ENCODE assay signal across 16 mouse cellular contexts in the genomic region with DNA sequence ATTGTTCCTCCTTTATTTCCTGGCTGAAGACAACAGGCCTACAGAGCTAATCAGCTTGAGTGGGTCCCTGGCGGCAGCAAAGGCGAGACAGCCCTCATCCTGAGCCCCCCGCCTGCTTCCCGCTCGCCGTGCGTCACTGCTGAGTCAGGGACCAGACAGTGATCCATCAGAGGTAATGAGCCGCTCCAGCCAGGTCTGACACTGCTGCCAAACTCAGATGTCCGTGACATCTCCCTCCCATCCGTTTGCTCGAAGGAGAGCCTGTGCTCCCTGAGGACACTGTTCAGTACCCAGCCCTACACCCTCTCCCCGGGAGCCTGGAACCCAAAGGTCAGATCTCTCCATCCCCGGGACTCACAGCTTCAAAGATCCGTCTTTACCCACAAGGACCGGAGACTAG. TPM values are rescaled to one million over a fixed set of nuclear protein-coding genes. Genes with fewer than 3 reads are reported as not detected.
DNase-seq lines count a peak whose midpoint lies in the region; ATAC-seq and TF ChIP-seq lines count a peak whose summit lies in the region.
"Had no signal": no experiment of that assay in that cellular context is flagged by ENCODE, and none has a peak within 500 bp of the region (broad histone marks: within the 10 kb centered on the region; RNA-seq: fewer than 3 reads in every experiment).

No protein-coding gene starts in this region.

- H3K9ac ChIP-seq in liver, embryonic 15.5 days, result no peak overlapping the region
- H3K9ac ChIP-seq in liver, postnatal 0 days (replicated peaks), result no peak overlapping the region
- H3K9ac ChIP-seq: heart, embryonic 12.5 days; lung, embryonic 15.5 days had no signal

- peaks cover 29% of the 10 kb centered on the region for H3K4me1 ChIP-seq in liver, embryonic 15.5 days (replicated peaks)
- peaks cover 20% of the 10 kb centered on the region for H3K4me1 ChIP-seq in liver, postnatal 0 days (ENCODE audit: insufficient read depth)
- H3K4me1 ChIP-seq in kidney, adult 2 months (ENCODE audit: control insufficient read depth, insufficient read depth, low read length), result peaks cover 34% of the 10 kb centered on the region

- no peak for ATAC-seq in liver, embryonic 15.5 days (ENCODE audit: insufficient read depth)
- ATAC-seq in liver, postnatal 0 days, result no peak
- ATAC-seq: forebrain, embryonic 16.5 days had no signal

- no peaks in the 10 kb centered on the region for H3K9me3 ChIP-seq in liver, embryonic 15.5 days (replicated peaks)
- no peaks in the 10 kb centered on the region for H3K9me3 ChIP-seq in liver, postnatal 0 days (ENCODE audit: low read length)
- H3K9me3 ChIP-seq: heart, embryonic 12.5 days; lung, embryonic 15.5 days had no signal

- no peak for DNase-seq in liver, postnatal 0 days
- DNase-seq in adrenal gland, postnatal 10 days, result peak; percentile 88
- peak; percentile 88 for DNase-seq in kidney, adult 2 months
- peak; percentile 78 to 86 for DNase-seq in kidney, postnatal 36 days
- no peak for DNase-seq in gastrocnemius, postnatal 36 days
- no peak for DNase-seq in thymus, postnatal 14 days
- no peak for DNase-seq in Muller cell, postnatal 12 days (ENCODE audit: inconsistent ontology term)
- DNase-seq: B cell, adult 2 months; cerebellum, adult 9-10 months; gastrocnemius, postnatal 10 days; spleen, adult 18-20 months had no signal

- H3K27me3 ChIP-seq in liver, embryonic 15.5 days, result no peaks in the 10 kb centered on the region
- no peaks in the 10 kb centered on the region for H3K27me3 ChIP-seq in liver, postnatal 0 days (ENCODE audit: insufficient read depth, low read length)
- no peaks in the 10 kb centered on the region for H3K27me3 ChIP-seq in kidney, adult 2 months (replicated peaks; ENCODE audit: control insufficient read depth, insufficient read depth, low read length)
- H3K27me3 ChIP-seq: heart, embryonic 12.5 days; lung, embryonic 15.5 days had no signal

- 79% methylated on average over 15 of the region's 15 CpGs for WGBS in liver, embryonic 15.5 days (ENCODE audit: insufficient replicate concordance)
- WGBS in liver, postnatal 0 days (ENCODE audit: insufficient replicate concordance), result 82% methylated on average over 15 of the region's 15 CpGs
- 61% methylated on average over 15 of the region's 15 CpGs for WGBS in kidney, adult 2 months

- H3K36me3 ChIP-seq in liver, embryonic 15.5 days (replicated peaks), result peaks cover 85% of the 10 kb centered on the region
- peaks cover 64% of the 10 kb centered on the region for H3K36me3 ChIP-seq in liver, postnatal 0 days (replicated peaks; ENCODE audit: insufficient read depth, low read length)
- H3K36me3 ChIP-seq in kidney, adult 2 months (ENCODE audit: control insufficient read depth, insufficient read depth, low read length), result peaks cover 4% of the 10 kb centered on the region; the same call in 1 of the 2 replicates

- 0 out of 2 replicates have a peak overlapping the region, but pooled peaks have one; percentile 6 for H3K27ac ChIP-seq in liver, embryonic 15.5 days (replicated peaks)
- no peak overlapping the region for H3K27ac ChIP-seq in liver, postnatal 0 days (ENCODE audit: low read depth)
- no peak overlapping the region for H3K27ac ChIP-seq in kidney, adult 2 months (ENCODE audit: insufficient read depth, low read depth, low read length)
- H3K27ac ChIP-seq: lung, embryonic 15.5 days had no signal

- TF ChIP-seq POLR2A in kidney, adult 2 months (IDR thresholded peaks at IDR 0.05; ENCODE audit: low read depth, low read length), result no peak

- no peak overlapping the region for H3K4me3 ChIP-seq in liver, embryonic 15.5 days (replicated peaks)
- H3K4me3 ChIP-seq in liver, postnatal 0 days (ENCODE audit: low read depth, low read length), result no peak overlapping the region
- no peak overlapping the region for H3K4me3 ChIP-seq in kidney, adult 2 months (ENCODE audit: insufficient read depth, low read depth, low read length)
- H3K4me3 ChIP-seq: heart, embryonic 12.5 days; lung, embryonic 15.5 days had no signal

- no peak overlapping the region for H3K4me2 ChIP-seq in liver, embryonic 15.5 days
- no peak overlapping the region for H3K4me2 ChIP-seq in liver, postnatal 0 days (ENCODE audit: low read depth, low read length)
- H3K4me2 ChIP-seq: heart, embryonic 12.5 days; lung, embryonic 15.5 days had no signal

- no peak for TF ChIP-seq CTCF in liver, postnatal 0 days (IDR thresholded peaks at IDR 0.05; ENCODE audit: low read depth)
- no peak for TF ChIP-seq CTCF in kidney, adult 2 months (conservative IDR thresholded peaks at IDR 0.05; ENCODE audit: insufficient read depth, insufficient read length, low read depth, low read length)

- intact Hi-C loops in gastrocnemius, postnatal 36 days (cut with DNase I), result no loop called here

- no peak for TF ChIP-seq EP300 in liver, postnatal 0 days (IDR thresholded peaks at IDR 0.05; ENCODE audit: low read depth)

RNA-seq across cellular contexts. Expression of a gene that starts 7.0 kb away (rescaled TPM):
- polyA plus RNA-seq in liver, embryonic 15.5 days (2015; fragmentation: Nextera tagmentation; extraction: Ambion mirVana), result 103 and 111 TPM in 2 replicates
- polyA plus RNA-seq in liver, postnatal 0 days (2015; fragmentation: Nextera tagmentation; extraction: Ambion mirVana), result 24.4 and 29.8 TPM in 2 replicates
- total RNA-seq in adrenal gland, postnatal 10 days (2021), result 100 to 1,000 TPM; 380 to 552 TPM
- polyA plus RNA-seq in kidney, adult 2 months (2012; rRNA removed), result 181 and 191 TPM in 2 replicates
- total RNA-seq in gastrocnemius, postnatal 36 days (2021), result 10 to 100 TPM; 10.4 to 13.6 TPM

RNA-seq across cellular contexts. Expression of a gene that starts 24.6 kb away (rescaled TPM):
- polyA plus RNA-seq in liver, embryonic 15.5 days (2015; fragmentation: Nextera tagmentation; extraction: Ambion mirVana), result 0.07 and 0.14 TPM in 2 replicates
- polyA plus RNA-seq in liver, postnatal 0 days (2015; fragmentation: Nextera tagmentation; extraction: Ambion mirVana), result 0.11 and 0.22 TPM in 2 replicates
- total RNA-seq in adrenal gland, postnatal 10 days (2021), result 1 to 10 TPM; 1.4 to 1.6 TPM
- polyA plus RNA-seq in kidney, adult 2 months (2012; rRNA removed), result 0.84 and 1.4 TPM in 2 replicates
- under 1 TPM; 0.10 to 0.54 TPM for total RNA-seq in gastrocnemius, postnatal 36 days (2021)
- total RNA-seq: hematopoietic stem cell, adult 5-6 weeks had no signal

RNA-seq across cellular contexts. Expression of a gene that starts 48.3 kb away (rescaled TPM):
- polyA plus RNA-seq in liver, embryonic 15.5 days (2015; fragmentation: Nextera tagmentation; extraction: Ambion mirVana), result 1.6 and 2.2 TPM in 2 replicates
- 0.88 and 1.3 TPM in 2 replicates for polyA plus RNA-seq in liver, postnatal 0 days (2015; fragmentation: Nextera tagmentation; extraction: Ambion mirVana)
- 10 to 100 TPM; 35.0 to 36.3 TPM for total RNA-seq in adrenal gland, postnatal 10 days (2021)
- 2.3 and 3.3 TPM in 2 replicates for polyA plus RNA-seq in kidney, adult 2 months (2012; rRNA removed)
- 1 to 10 TPM; 3.3 to 3.7 TPM for total RNA-seq in gastrocnemius, postnatal 36 days (2021)

RNA-seq across cellular contexts. Expression of a gene that starts 53.9 kb away (rescaled TPM):
- polyA plus RNA-seq in liver, embryonic 15.5 days (2015; fragmentation: Nextera tagmentation; extraction: Ambion mirVana), result 14.2 and 15.1 TPM in 2 replicates
- 20.2 and 21.9 TPM in 2 replicates for polyA plus RNA-seq in liver, postnatal 0 days (2015; fragmentation: Nextera tagmentation; extraction: Ambion mirVana)
- total RNA-seq in adrenal gland, postnatal 10 days (2021), result 10 to 100 TPM; 32.9 to 35.7 TPM
- 10.5 and 13.5 TPM in 2 replicates for polyA plus RNA-seq in kidney, adult 2 months (2012; rRNA removed)
- total RNA-seq in gastrocnemius, postnatal 36 days (2021), result 1 to 10 TPM; 4.3 to 7.3 TPM

Comparison
In these comparisons a context has a peak if more than half of its experiments do, and no peak if none do; other contexts are left out.
1. DNase-seq: peak in adrenal gland, postnatal 10 days (single experiment), kidney, adult 2 months (single experiment) and kidney, postnatal 36 days (2 of 2); none in liver, postnatal 0 days (single experiment), gastrocnemius, postnatal 36 days (0 of 2), thymus, postnatal 14 days (single experiment) and Muller cell, postnatal 12 days (single experiment).